Mouse (Mus musculus): ENCODE measurements at regions not wholly inside any gene's neighbourhood (a gene's known extent, or its start where the extent isn't known, plus 50 kb on each side); places are given as distances from the start of the nearest gene placed in this dataset.

GRCm38 (mm10) chr7:129896291-129896690 is 304.6 kb downstream of the Wdr11 start:
- no peaks in the 10 kb centered on the region for H3K4me1 ChIP-seq (ENCODE audit: control insufficient read depth, insufficient read depth, low read length)
- no peaks in the 10 kb centered on the region for H3K27me3 ChIP-seq (ENCODE audit: control insufficient read depth, insufficient read depth, low read length)

GRCm38 (mm10) chr7:129897511-129897910 is 305.8 kb downstream of the Wdr11 start:
- Histone ChIP-seq H3K27me3 (ENCODE audit: control insufficient read depth, insufficient read depth, low read length) (no peaks in the 10 kb centered on the region), H3K4me1 (ENCODE audit: control insufficient read depth, insufficient read depth, low read length) (no peaks in the 10 kb centered on the region), H3K36me3 (ENCODE audit: control insufficient read depth, insufficient read depth, low read length) (no peaks in the 10 kb centered on the region), H3K4me3 (ENCODE audit: control insufficient read depth, low read depth, low read length) (no peak overlapping the region), H3K27ac (ENCODE audit: control insufficient read depth, insufficient read depth, low read depth, low read length) (no peak overlapping the region)
- TF ChIP-seq POLR2A (IDR thresholded peaks at IDR 0.05; ENCODE audit: control insufficient read depth, low read depth, low read length) (no peak), CTCF (IDR thresholded peaks at IDR 0.05; ENCODE audit: control insufficient read depth, insufficient read depth, insufficient replicate concordance, low read depth, low read length) (no peak)

More at GRCm38 (mm10) chr7:129896291-129896690, 304.6 kb downstream of the Wdr11 start:
- Histone ChIP-seq H3K36me3 (ENCODE audit: control insufficient read depth, insufficient read depth, low read length) (no peaks in the 10 kb centered on the region), H3K4me3 (ENCODE audit: control insufficient read depth, low read depth, low read length) (no peak overlapping the region), H3K27ac (ENCODE audit: control insufficient read depth, insufficient read depth, low read depth, low read length) (no peak overlapping the region)
- TF ChIP-seq CTCF (IDR thresholded peaks at IDR 0.05; ENCODE audit: control insufficient read depth, insufficient read depth, insufficient replicate concordance, low read depth, low read length) (no peak), POLR2A (IDR thresholded peaks at IDR 0.05; ENCODE audit: control insufficient read depth, low read depth, low read length) (no peak)

DNA sequence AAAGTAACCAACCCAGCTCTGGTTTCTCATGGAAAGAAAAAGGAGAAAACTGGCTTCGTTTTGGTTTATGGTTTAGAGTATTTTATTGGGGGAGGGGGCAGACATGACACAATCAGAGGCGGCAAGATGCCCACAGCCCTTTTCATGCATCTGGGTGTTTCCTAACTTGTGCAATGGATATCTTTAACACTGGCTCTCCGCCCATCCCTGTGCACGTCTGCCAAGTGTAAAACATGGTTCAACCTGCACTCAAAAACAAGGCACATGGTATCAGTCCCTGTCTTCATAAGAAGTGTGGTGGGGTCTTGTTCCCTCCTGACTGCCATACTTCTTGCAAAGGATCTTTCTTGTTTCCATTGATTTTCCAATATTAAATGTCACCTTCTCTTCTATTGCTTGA is 310.6 kb downstream of the Wdr11 start:
- TF ChIP-seq POLR2A (IDR thresholded peaks at IDR 0.05; ENCODE audit: control insufficient read depth, low read depth, low read length) (no peak), CTCF (IDR thresholded peaks at IDR 0.05; ENCODE audit: control insufficient read depth, insufficient read depth, insufficient replicate concordance, low read depth, low read length) (no peak)
- H3K36me3 ChIP-seq (ENCODE audit: control insufficient read depth, insufficient read depth, low read length), result no peaks in the 10 kb centered on the region
- H3K27me3 ChIP-seq (ENCODE audit: control insufficient read depth, insufficient read depth, low read length), result no peaks in the 10 kb centered on the region
- no peak overlapping the region for H3K4me3 ChIP-seq (ENCODE audit: control insufficient read depth, low read depth, low read length)
- H3K4me1 ChIP-seq (ENCODE audit: control insufficient read depth, insufficient read depth, low read length), result no peaks in the 10 kb centered on the region
- H3K27ac ChIP-seq (ENCODE audit: control insufficient read depth, insufficient read depth, low read depth, low read length), result no peak overlapping the region

GRCm38 (mm10) chr7:129903126-129903525 is 311.5 kb downstream of the Wdr11 start:
- H3K4me1 ChIP-seq (ENCODE audit: control insufficient read depth, insufficient read depth, low read length), result no peaks in the 10 kb centered on the region
- no peaks in the 10 kb centered on the region for H3K36me3 ChIP-seq (ENCODE audit: control insufficient read depth, insufficient read depth, low read length)
- no peak overlapping the region for H3K27ac ChIP-seq (ENCODE audit: control insufficient read depth, insufficient read depth, low read depth, low read length)
- no peaks in the 10 kb centered on the region for H3K27me3 ChIP-seq (ENCODE audit: control insufficient read depth, insufficient read depth, low read length)
- H3K4me3 ChIP-seq (ENCODE audit: control insufficient read depth, low read depth, low read length), result no peak overlapping the region
- no peak for TF ChIP-seq CTCF (IDR thresholded peaks at IDR 0.05; ENCODE audit: control insufficient read depth, insufficient read depth, insufficient replicate concordance, low read depth, low read length)
- TF ChIP-seq POLR2A (IDR thresholded peaks at IDR 0.05; ENCODE audit: control insufficient read depth, low read depth, low read length), result no peak

- H3K4me3 ChIP-seq (ENCODE audit: control insufficient read depth, low read depth, low read length), result no peak overlapping the region
- no peaks in the 10 kb centered on the region for H3K27me3 ChIP-seq (ENCODE audit: control insufficient read depth, insufficient read depth, low read length)
- H3K36me3 ChIP-seq (ENCODE audit: control insufficient read depth, insufficient read depth, low read length), result no peaks in the 10 kb centered on the region
- H3K4me1 ChIP-seq (ENCODE audit: control insufficient read depth, insufficient read depth, low read length), result no peaks in the 10 kb centered on the region
- H3K27ac ChIP-seq (ENCODE audit: control insufficient read depth, insufficient read depth, low read depth, low read length), result no peak overlapping the region
- TF ChIP-seq POLR2A (IDR thresholded peaks at IDR 0.05; ENCODE audit: control insufficient read depth, low read depth, low read length) (no peak), CTCF (IDR thresholded peaks at IDR 0.05; ENCODE audit: control insufficient read depth, insufficient read depth, insufficient replicate concordance, low read depth, low read length) (no peak)
Measured at GRCm38 (mm10) chr7:129906131-129906530, 314.5 kb downstream of the Wdr11 start.

DNA sequence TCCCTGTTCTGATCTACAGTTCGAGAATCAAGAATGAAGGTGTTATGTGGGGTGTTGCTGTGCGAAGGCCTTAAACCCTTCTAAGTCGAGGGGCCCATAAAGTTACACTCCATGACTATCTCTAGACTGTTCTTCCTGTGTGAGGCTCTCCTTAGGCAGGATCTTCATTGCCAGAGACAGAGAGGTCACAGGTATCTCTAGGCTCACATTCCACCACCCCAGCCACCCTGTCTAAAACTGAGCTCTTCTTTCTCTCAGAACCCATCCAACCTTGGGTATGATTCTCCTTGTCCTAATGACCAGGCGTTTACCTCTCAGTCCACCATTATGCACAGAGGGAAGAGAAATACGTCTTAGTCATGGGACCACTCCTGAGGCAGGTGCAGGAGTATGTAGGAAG is 317.2 kb downstream of the Wdr11 start:
- H3K36me3 ChIP-seq (ENCODE audit: control insufficient read depth, insufficient read depth, low read length), result no peaks in the 10 kb centered on the region
- TF ChIP-seq POLR2A (IDR thresholded peaks at IDR 0.05; ENCODE audit: control insufficient read depth, low read depth, low read length) (no peak), CTCF (IDR thresholded peaks at IDR 0.05; ENCODE audit: control insufficient read depth, insufficient read depth, insufficient replicate concordance, low read depth, low read length) (no peak)
- H3K27me3 ChIP-seq (ENCODE audit: control insufficient read depth, insufficient read depth, low read length), result no peaks in the 10 kb centered on the region
- H3K27ac ChIP-seq (ENCODE audit: control insufficient read depth, insufficient read depth, low read depth, low read length), result no peak overlapping the region
- no peaks in the 10 kb centered on the region for H3K4me1 ChIP-seq (ENCODE audit: control insufficient read depth, insufficient read depth, low read length)
- no peak overlapping the region for H3K4me3 ChIP-seq (ENCODE audit: control insufficient read depth, low read depth, low read length)

DNA sequence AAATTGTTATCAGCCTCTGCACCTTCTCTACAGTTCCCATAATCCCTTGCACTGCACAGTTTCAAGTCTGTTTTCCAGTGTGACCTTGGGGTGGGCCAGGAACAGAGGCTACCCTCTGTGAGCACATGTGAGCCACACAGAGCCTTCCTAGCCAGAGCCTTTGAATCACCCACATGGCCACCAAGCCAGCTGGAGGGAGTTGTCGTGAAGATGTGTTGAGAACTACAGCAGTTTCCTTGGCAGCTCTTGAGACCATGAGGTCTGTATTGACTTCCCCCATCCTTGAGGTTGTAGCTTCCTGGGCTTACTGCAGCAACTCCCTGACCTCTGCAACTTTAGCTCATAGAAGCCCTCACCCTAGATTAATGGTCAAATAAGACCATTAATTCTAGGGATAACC is 318.1 kb downstream of the Wdr11 start:
- Histone ChIP-seq H3K4me3 (ENCODE audit: control insufficient read depth, low read depth, low read length) (no peak overlapping the region), H3K27me3 (ENCODE audit: control insufficient read depth, insufficient read depth, low read length) (no peaks in the 10 kb centered on the region), H3K4me1 (ENCODE audit: control insufficient read depth, insufficient read depth, low read length) (no peaks in the 10 kb centered on the region), H3K27ac (ENCODE audit: control insufficient read depth, insufficient read depth, low read depth, low read length) (no peak overlapping the region), H3K36me3 (ENCODE audit: control insufficient read depth, insufficient read depth, low read length) (no peaks in the 10 kb centered on the region)
- no peak for TF ChIP-seq CTCF (IDR thresholded peaks at IDR 0.05; ENCODE audit: control insufficient read depth, insufficient read depth, insufficient replicate concordance, low read depth, low read length)
- no peak for TF ChIP-seq POLR2A (IDR thresholded peaks at IDR 0.05; ENCODE audit: control insufficient read depth, low read depth, low read length)

DNA sequence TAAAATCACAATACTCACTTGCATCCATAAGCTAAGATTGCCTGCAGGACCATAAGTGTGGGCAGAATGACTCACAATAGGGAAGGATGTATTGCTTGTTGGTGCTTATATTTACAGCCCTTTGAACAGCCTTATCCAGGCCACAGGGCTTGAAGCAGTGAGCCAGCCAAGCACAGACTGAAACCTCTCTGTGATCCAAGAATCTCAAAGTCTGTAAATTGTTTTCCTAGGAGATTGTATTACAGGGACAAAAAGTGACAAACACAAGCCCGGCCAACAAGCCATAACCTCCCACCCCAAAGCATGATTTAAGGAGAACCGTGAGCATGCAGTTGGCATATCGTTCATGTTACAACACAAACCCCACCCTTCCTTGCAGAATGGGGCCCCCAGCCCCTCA is 319.2 kb downstream of the Wdr11 start:
- no peaks in the 10 kb centered on the region for H3K4me1 ChIP-seq (ENCODE audit: control insufficient read depth, insufficient read depth, low read length)
- H3K4me3 ChIP-seq (ENCODE audit: control insufficient read depth, low read depth, low read length), result no peak overlapping the region
- no peak for TF ChIP-seq POLR2A (IDR thresholded peaks at IDR 0.05; ENCODE audit: control insufficient read depth, low read depth, low read length)
- no peak for TF ChIP-seq CTCF (IDR thresholded peaks at IDR 0.05; ENCODE audit: control insufficient read depth, insufficient read depth, insufficient replicate concordance, low read depth, low read length)
- no peaks in the 10 kb centered on the region for H3K27me3 ChIP-seq (ENCODE audit: control insufficient read depth, insufficient read depth, low read length)
- H3K36me3 ChIP-seq (ENCODE audit: control insufficient read depth, insufficient read depth, low read length), result no peaks in the 10 kb centered on the region
- H3K27ac ChIP-seq (ENCODE audit: control insufficient read depth, insufficient read depth, low read depth, low read length), result no peak overlapping the region
